In the genomic region with DNA sequence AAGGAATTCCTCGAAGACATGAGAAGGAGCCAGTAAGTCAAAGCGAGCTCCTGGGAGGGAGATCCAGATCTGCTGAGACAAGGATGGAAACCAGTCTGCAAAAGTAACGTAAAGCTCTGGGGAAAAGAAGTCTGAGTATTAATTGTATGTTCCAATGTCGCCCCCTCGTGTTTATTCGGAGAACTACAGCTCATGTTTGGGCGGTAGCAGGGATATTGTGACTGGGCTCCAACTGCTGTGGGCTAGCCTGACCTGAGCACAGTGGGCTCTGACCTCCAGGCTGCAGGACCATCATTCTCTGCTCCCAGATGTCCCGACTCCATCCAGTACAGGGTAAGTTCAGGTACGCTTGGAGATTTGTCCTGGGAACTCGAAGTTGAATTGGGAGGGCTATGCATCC, we compare ENCODE assay signal across 9 mouse cellular contexts. TPM values are rescaled to one million over a fixed set of nuclear protein-coding genes. Genes with fewer than 3 reads are reported as not detected.
DNase-seq lines count a peak whose midpoint lies in the region; ATAC-seq lines count a peak whose summit lies in the region.
"Had no signal": no experiment of that assay in that cellular context is flagged by ENCODE, and none has a peak within 500 bp of the region (broad histone marks: within the 10 kb centered on the region; RNA-seq: fewer than 3 reads in every experiment).

No protein-coding gene starts in this region.

- DNase-seq in CD4-positive helper T cell, adult 2 months (ENCODE audit: low read depth, low spot score), result peak; percentile 66
- peak; percentile 82 for DNase-seq in R1 (ENCODE audit: low read depth, low spot score)
- peak; percentile 31 to 67 for DNase-seq in heart, adult 9 months (ENCODE audit: low spot score in 2 of 2)
- DNase-seq in kidney, postnatal 25 days, result peak; percentile 58 to 89
- peak; percentile 51 to 61 for DNase-seq in lung, adult 18-20 months
- peak; percentile 68 for DNase-seq in ovary, postnatal 14 days (ENCODE audit: low spot score)
- peak; percentile 45 to 77 for DNase-seq in thymus, postnatal 10 days (ENCODE audit: low spot score in 2 of 2)

- peak; percentile 93 for ATAC-seq in common myeloid progenitor, adult 5-6 weeks (replicated peaks; ENCODE audit: low read depth, poor library complexity, severe bottlenecking)

RNA-seq across cellular contexts. Expression of a gene that starts 16.0 kb away (rescaled TPM):
- total RNA-seq in common myeloid progenitor, adult 5-6 weeks (2017), result not detected in 2 replicates
- total RNA-seq: gastrocnemius, postnatal 4 days had no signal

RNA-seq across cellular contexts. Expression of a gene that starts 19.6 kb away (rescaled TPM):
- 37.2 and 42.5 TPM in 2 replicates for total RNA-seq in common myeloid progenitor, adult 5-6 weeks (2017)

RNA-seq across cellular contexts. Expression of a gene that starts 26.8 kb away (rescaled TPM):
- 3.4 and 4.2 TPM in 2 replicates for total RNA-seq in common myeloid progenitor, adult 5-6 weeks (2017)

RNA-seq across cellular contexts. Expression of a gene that starts 59.1 kb away (rescaled TPM):
- total RNA-seq in common myeloid progenitor, adult 5-6 weeks (2017), result 41.1 and 43.8 TPM in 2 replicates

RNA-seq across cellular contexts. Expression of a gene that starts 59.3 kb away (rescaled TPM):
- 55.1 and 57.4 TPM in 2 replicates for total RNA-seq in common myeloid progenitor, adult 5-6 weeks (2017)

Comparison
In these comparisons a context has a peak if more than half of its experiments do, and no peak if none do; other contexts are left out.
1. Peak in every context shown above with its lines: DNase-seq and ATAC-seq.